Mouse (Mus musculus) kidney, adult 8-10 months (tissue): ENCODE measurements around the gene Tdrd3.

ENCODE experiments used
- DNase-seq, 2 experiments: peaks; one replicate each; pipeline ENCODE4 v3.0.0; 2022

Tdrd3 gene

DNA sequence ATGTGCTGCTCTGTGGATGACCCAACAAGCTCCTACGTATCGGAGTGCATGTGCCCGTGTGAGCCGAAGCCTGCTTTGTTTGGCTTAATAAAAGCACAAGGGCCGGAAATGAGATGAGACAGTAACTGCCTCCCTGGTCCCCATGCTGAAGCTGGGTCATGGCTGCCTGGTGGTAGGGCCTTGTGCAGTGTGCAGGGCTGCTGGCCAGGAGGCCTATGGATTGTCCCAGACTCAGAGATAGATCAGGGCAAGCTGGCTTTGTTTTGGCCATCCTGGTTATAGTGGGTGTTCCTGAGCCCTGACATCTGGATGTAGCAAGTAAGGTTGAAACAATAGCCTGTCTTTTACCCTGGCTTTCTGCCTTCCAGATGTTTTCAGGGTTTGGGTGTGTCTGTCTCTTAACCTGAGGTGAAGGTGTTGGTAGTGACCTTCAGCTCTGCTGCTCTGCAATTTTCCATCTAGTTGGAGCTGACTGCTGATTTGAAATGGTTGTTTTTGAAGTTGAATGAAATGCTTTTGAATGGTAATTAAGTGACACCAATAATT lies 39.3 kb downstream of the Tdrd3 start:
- DNase-seq: no peak

- no peak for DNase-seq
Observed at GRCm38 (mm10) chr14:87459777-87460176, 43.3 kb downstream of the Tdrd3 start.

DNA sequence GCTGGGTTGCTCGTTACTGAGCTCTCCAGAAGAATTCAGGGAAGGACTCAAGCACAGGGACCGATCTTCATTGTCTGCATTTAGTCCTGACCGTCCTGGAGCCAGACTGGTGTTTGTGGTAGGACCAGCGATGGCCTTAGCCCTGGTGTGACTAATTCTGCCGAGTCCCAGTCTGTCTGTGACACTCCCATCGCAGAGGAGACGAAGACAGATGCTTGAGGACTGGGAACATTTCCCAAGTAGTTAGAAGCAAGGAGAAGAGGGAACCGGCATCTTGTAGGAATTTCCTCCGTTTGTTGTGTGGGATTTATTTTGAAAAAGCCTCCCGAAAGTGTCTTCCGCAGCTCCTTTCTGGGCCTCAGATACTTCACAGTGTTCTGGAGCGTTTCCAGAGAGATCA lies 45.1 kb downstream of the Tdrd3 start:
- DNase-seq: no peak

- DNase-seq: peak; percentile 26 to 77
Observed at GRCm38 (mm10) chr14:87463963-87464654, 47.7 kb downstream of the Tdrd3 start.

GRCm38 (mm10) chr14:87464655-87465054 lies 48.2 kb downstream of the Tdrd3 start:
- no peak for DNase-seq

- no peak for DNase-seq
Observed at GRCm38 (mm10) chr14:87467586-87467985, 51.1 kb downstream of the Tdrd3 start.

GRCm38 (mm10) chr14:87471521-87471920 lies 55.1 kb downstream of the Tdrd3 start:
- DNase-seq: no peak

- DNase-seq: no peak
Observed at GRCm38 (mm10) chr14:87472782-87473181, 56.3 kb downstream of the Tdrd3 start.

GRCm38 (mm10) chr14:87475721-87476359 lies 59.4 kb downstream of the Tdrd3 start:
- no peak for DNase-seq

DNA sequence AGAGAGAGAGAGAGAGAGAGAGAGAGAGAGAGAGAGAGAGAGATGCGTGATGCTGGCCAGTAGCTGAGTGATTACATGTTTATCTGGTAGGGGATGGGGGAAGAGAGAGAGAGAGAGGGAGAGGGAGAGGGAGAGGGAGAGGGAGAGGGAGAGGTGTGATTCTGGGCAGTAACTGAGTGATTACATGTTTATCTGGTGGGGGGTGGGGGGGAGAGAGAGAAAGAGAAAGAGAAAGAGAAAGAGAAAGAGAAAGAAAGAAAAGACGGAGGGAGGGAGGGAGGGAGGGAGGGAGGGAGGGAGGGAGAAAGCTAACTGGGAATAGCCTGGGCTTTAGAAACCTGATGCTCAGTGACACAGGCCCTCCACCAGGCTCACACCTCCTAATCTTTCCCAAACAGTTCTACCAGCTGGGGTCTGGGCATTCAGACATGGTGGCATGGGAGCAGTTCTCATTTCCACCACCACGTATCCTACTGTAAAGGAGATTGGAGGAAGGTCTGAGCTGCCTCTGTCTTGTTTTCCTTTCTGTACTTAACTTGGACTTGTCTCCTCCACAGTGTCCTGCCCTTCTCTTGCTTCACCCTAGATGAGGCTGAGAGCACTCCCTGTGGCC lies 62.0 kb downstream of the Tdrd3 start:
- DNase-seq: no peak

- no peak for DNase-seq
Observed at GRCm38 (mm10) chr14:87485888-87486287, 69.4 kb downstream of the Tdrd3 start.

DNA sequence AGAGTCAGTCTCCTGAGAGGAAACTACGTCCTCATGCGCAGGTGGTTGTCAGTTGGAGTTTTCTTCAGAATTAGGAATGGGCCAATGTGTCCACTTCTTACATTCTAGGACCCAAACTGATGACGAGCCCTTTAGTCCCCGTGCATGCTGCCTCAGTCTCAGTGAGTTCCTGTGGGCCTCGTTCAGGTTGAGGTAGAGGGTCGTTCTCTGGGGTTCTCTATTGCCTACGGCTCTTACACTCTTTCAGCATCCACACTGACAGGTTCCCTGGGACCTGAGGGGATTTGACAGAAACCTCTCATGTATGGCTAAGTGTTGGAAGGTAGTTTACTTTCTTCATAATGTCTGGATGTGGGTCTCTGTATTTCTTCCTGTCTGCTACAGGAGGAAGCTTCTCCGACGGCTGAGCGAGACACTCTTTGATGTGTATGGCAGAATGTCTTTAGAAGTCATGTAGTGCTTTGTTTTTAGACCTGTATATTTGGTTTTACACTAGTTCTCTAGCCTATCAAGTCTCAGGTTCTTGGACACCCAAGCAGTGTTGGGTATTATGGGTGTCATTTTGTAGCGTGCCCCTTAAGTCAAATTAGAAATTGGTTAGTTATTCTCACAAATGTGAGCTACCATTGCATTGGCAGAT lies 81.6 kb downstream of the Tdrd3 start:
- no peak for DNase-seq

GRCm38 (mm10) chr14:87505924-87506323 lies 89.5 kb downstream of the Tdrd3 start:
- no peak for DNase-seq

GRCm38 (mm10) chr14:87515281-87515680 lies 98.8 kb downstream of the Tdrd3 start:
- DNase-seq: no peak

DNA sequence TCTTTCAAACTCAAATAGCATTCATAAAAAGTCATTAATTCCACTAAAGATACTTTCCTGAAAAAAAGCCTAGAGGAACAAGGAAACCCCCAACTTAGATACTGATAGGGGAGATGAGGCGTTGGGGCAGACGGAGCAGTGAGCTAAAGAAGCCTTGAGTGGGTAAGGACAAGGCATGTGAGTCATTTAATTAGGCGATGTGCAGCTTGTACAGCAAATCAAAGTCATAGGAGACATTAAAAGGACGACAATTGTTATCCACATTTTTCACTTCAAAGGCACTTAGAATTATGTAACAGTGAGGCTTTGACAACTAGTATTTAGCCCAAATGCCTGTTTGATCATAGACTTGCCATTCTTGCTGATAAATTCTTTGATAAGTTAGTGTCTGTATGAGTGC lies 100.9 kb downstream of the Tdrd3 start:
- no peak for DNase-seq

DNA sequence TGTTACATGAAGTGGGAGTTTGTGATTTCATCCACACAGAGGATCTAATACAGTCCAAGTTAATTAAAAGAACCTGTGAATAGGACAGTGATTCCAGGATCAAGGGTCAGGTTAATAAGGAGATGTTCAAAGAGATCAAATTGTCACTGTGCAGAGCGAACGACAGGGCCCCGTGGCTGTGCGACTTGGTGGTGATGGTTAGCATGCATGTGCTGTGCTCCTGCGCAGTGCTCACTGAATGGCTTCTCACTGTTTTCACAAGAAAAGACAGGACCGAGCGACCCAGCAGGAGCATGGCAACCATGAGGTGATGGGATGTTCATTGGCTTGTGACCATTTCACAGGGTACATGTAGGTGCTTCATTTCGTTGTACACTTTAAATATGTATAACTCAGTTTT lies 115.4 kb downstream of the Tdrd3 start:
- no peak for DNase-seq

DNA sequence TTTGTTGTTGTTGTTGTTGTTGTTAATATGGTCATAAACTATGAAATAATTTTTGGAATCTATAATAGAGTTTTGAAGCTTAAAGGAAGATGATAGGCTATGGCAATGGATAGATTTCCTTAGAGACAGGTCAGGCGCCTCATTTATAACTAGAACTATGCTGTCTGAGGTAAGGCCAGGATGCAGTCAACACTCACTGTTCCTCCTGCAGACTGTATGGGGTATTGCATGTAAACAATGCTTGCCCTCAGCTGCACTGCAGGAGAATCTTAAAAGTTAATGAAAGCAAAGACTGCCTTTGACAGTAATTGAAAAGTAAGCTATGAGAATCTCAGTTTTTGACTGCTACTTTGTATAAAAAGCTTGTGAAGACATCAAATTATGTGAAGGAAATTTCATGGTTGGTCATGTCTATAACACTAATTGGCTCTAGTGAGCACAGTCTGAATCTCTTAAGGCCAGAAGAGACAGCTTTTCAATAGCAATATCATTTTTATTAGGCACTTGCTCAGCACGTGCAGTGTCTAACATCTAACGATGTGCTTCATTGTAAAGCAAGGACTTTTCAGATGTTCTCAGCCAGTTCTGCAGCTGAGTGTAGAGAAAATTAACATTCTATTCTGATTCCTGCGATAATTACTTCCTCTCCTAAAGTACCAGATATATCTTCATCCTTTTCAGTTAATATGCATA lies 120.8 kb downstream of the Tdrd3 start:
- DNase-seq: no peak

- DNase-seq: no peak
Observed at GRCm38 (mm10) chr14:87549986-87550385, 133.5 kb downstream of the Tdrd3 start.

GRCm38 (mm10) chr14:87552211-87552610 lies 135.8 kb downstream of the Tdrd3 start:
- DNase-seq: no peak

DNA sequence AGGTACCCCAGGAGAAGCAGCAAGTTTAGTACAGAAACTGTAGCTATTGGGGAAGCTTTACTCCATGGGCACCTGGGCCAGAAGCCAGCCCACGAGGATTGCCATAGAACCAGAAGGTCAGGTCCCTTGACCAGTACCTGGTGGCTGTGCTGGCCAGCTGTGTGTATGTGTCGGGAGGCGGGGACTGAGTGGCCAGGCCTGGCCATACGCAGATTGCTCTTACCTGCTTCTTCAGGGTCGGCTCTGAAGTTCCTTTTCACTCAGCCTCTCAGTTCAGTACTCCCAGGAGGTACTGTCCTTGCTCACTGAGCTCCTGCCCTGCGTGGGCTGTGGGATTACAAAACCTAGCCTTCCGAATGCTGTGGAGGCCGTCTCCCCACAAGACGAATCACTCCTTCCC lies 147.4 kb downstream of the Tdrd3 start:
- DNase-seq: no peak

DNA sequence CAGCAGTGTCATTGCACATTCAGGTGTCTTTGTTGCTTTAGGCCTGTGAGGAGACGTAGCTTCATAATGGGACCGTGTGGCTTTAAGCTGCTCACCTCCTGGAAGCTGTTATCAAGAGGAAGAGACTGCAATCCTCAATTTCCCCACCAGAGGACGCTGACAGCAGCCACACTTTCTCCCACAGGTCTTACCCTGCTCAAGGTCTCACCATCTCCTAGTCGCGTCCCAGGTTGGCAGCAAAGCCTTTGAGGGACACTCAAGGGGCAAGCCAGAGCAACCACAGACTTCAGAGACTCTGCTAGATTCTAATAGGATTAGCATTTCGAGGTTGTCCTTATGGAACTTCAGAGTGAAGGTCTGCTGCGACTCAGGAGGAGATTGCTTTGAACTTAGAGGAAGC lies 149.8 kb downstream of the Tdrd3 start:
- no peak for DNase-seq

DNA sequence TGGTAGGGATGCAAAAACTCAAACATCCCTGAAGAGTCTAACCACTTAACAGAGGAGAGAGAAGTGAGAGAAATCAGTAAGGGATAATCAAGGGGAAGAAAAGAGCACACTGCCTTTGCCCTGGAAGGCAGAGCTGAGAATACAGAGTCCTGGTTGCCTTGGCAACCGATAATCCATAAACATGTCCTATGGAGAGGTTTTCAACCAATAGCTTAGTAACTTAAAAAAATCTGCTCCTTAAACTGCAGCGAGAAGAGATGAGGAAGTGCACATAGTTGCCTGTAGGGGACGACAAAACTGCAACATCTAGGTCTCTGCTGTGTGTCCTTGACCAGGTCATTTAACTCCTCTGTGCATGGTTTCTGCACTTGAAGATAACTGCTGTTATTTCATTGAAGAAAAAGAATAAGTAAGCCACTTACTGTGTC lies 150.6 kb downstream of the Tdrd3 start:
- DNase-seq: no peak
